8 mouse cellular contexts compared by ENCODE assay signal in the genomic region with DNA sequence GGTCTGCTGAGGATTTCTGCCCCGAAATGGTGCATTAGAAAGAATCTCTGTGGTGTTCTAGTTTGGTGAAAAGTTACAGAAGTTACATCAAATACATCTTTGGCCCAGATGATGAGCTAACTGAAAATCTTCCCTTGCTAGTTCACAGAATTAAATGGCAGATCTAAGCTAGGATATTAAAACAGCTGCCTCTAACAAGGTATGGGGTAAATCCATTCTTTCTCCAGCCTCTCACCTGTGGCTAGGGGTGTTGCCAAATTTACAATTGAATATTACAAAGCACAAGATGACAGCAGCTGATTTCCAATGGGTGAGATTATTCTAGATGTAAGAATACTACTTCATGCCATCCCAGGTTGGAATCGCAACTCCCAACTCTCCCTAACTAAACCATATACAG. TPM values are rescaled to one million over a fixed set of nuclear protein-coding genes. Genes with fewer than 3 reads are reported as not detected.
DNase-seq lines count a peak whose midpoint lies in the region; ATAC-seq and TF ChIP-seq lines count a peak whose summit lies in the region.

Cul1 (plus strand) TSS at position 301 of the 400 bp plus-strand sequence.

- no peaks in the 10 kb centered on the region for H3K4me1 ChIP-seq in kidney, postnatal 0 days (replicated peaks; ENCODE audit: insufficient read depth, low read length)
- no peaks in the 10 kb centered on the region; the same call in 1 of the 2 replicates for H3K4me1 ChIP-seq in intestine, embryonic 15.5 days (replicated peaks)

- H3K27ac ChIP-seq in kidney, postnatal 0 days: peak within 1 kb of the TSS; percentile 99
- peak within 1 kb of the TSS; percentile 98 for H3K27ac ChIP-seq in intestine, embryonic 15.5 days

- 45% methylated on average over 2 of the region's 2 CpGs for WGBS in kidney, postnatal 0 days
- 50% methylated on average over 2 of the region's 2 CpGs for WGBS in intestine, embryonic 15.5 days

- H3K4me3 ChIP-seq in kidney, postnatal 0 days (replicated peaks; ENCODE audit: low read depth, low read length): peak within 1 kb of the TSS; percentile 92
- peak within 1 kb of the TSS; percentile 96 for H3K4me3 ChIP-seq in intestine, embryonic 15.5 days (replicated peaks)

- H3K4me2 ChIP-seq in kidney, postnatal 0 days (ENCODE audit: low read length): peak within 1 kb of the TSS; percentile 85
- peak within 1 kb of the TSS; percentile 81 for H3K4me2 ChIP-seq in intestine, embryonic 15.5 days (replicated peaks)

- H3K36me3 ChIP-seq in kidney, postnatal 0 days (ENCODE audit: insufficient read depth, low read length): no peaks in the 10 kb centered on the region
- no peaks in the 10 kb centered on the region for H3K36me3 ChIP-seq in intestine, embryonic 15.5 days

- no peak for TF ChIP-seq CTCF in kidney, postnatal 0 days (IDR thresholded peaks at IDR 0.05; ENCODE audit: low read depth)

- no peak for ATAC-seq in kidney, postnatal 0 days (replicated peaks; ENCODE audit: low FRiP score, low read depth)
- no peak for ATAC-seq in intestine, embryonic 15.5 days
- ATAC-seq in megakaryocyte-erythroid progenitor cell, adult 5-6 weeks (replicated peaks; ENCODE audit: low FRiP score, low TSS enrichment, poor library complexity, severe bottlenecking): no peak

- H3K27me3 ChIP-seq in kidney, postnatal 0 days (ENCODE audit: insufficient read depth, low read length): no peaks in the 10 kb centered on the region
- no peaks in the 10 kb centered on the region for H3K27me3 ChIP-seq in intestine, embryonic 15.5 days (replicated peaks)

- intact Hi-C loops in gastrocnemius, postnatal 14 days (cut with DNase I; ENCODE audit: low total_unique reads): no loop called here

- H3K9me3 ChIP-seq in kidney, postnatal 0 days (replicated peaks; ENCODE audit: low read length): no peaks in the 10 kb centered on the region
- no peaks in the 10 kb centered on the region for H3K9me3 ChIP-seq in intestine, embryonic 15.5 days

- peak within 1 kb of the TSS; percentile 95 for H3K9ac ChIP-seq in kidney, postnatal 0 days (ENCODE audit: low read depth, low read length)
- peak within 1 kb of the TSS; percentile 100 for H3K9ac ChIP-seq in intestine, embryonic 15.5 days

- no peak for DNase-seq in kidney, postnatal 0 days (ENCODE audit: low spot score)
- DNase-seq in kidney, postnatal 4 days: no peak
- no peak for DNase-seq in adrenal gland, postnatal 25 days
- no peak for DNase-seq in gastrocnemius, postnatal 14 days
- DNase-seq in urinary bladder, postnatal 4 days (ENCODE audit: low spot score in 2 of 2): no peak
- no peak for DNase-seq in B cell, adult 2 months

RNA-seq across cellular contexts. Expression of gene Cul1, which starts in this region (rescaled TPM):
- polyA plus RNA-seq in kidney, postnatal 0 days (2015; fragmentation: Nextera tagmentation; extraction: Ambion mirVana): 108 and 115 TPM in 2 replicates
- 113 and 115 TPM in 2 replicates for total RNA-seq in adrenal gland, postnatal 25 days (2021)
- 10 to 100 TPM; 59.0 to 59.7 TPM for total RNA-seq in gastrocnemius, postnatal 14 days (2021)
- polyA plus RNA-seq in intestine, embryonic 15.5 days (2015; fragmentation: Nextera tagmentation; extraction: Ambion mirVana): 103 and 116 TPM in 2 replicates
- total RNA-seq in megakaryocyte-erythroid progenitor cell, adult 5-6 weeks (2014; fragmentation: Nextera tagmentation): 114 and 178 TPM in 2 replicates
- 143 and 175 TPM in 2 replicates for total RNA-seq in megakaryocyte-erythroid progenitor cell, adult 5-6 weeks (2017)
